Mouse (Mus musculus) ovary, postnatal 10 days (tissue): ENCODE measurements around the gene Bmp8a.
"Not testable (repeated sequence)": the region's sequence is repeated elsewhere in the genome, so short reads cannot be mapped to it uniquely, and the experiment has no call there.

ENCODE experiments used
- DNase-seq: peaks from one replicate; pipeline ENCODE4 v3.0.0; 2022; ENCODE audit warnings: low spot score

The Bmp8a gene

GRCm38 (mm10) chr4:123342642-123343470 lies at the start of gene Bmp8a:
Gene Bmp8a (minus strand): TSS chr4:123343252.
- peak; percentile 11 for DNase-seq

- DNase-seq: no peak
These were observed 49.1 kb upstream of the Bmp8a start for GRCm38 (mm10) chr4:123392187-123392586.

DNA sequence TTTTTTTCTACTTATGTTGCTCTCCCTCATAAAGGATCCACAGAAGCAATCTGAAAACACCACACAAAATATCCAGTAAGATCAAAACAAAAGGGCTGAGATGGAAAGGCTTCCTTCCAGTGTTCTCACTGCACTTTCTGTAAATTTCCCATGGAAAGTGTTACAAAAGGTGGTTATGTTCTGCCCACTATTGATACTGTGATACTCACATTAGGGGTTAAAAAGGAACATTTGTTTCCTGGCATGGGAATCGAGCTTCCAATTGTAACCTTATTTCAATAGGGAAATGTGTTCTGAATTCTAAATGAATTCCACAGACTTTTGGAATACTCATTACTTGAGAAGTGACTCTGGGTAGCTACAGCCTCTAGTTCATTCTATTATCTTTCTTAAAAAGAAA lies 42.0 kb upstream of the Bmp8a start:
- no peak for DNase-seq

GRCm38 (mm10) chr4:123383173-123383572 lies 40.1 kb upstream of the Bmp8a start:
- no peak for DNase-seq

GRCm38 (mm10) chr4:123382051-123382450 lies 39.0 kb upstream of the Bmp8a start:
- DNase-seq: no peak

- no peak for DNase-seq
These were observed 38.5 kb upstream of the Bmp8a start for GRCm38 (mm10) chr4:123381598-123381997.

DNA sequence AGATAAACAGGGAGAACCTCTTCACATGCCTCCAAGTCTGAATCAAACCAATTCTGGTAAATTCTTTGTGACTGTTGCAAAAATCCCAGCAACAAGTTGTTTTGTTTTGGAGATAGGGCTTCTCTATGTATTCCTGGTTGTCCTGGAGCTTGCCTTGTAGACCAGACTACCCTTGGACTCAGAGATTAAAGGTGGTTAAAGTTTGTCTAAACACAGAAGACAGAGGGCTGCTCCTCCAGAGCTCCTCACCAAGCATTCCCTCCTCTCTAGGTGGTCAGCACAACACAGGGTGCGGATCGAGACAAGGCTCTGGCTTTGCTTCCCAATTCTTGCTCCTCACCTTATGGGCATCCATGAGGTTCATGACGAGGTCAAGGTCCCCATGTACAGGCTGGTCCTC lies 33.0 kb upstream of the Bmp8a start:
- no peak for DNase-seq

DNA sequence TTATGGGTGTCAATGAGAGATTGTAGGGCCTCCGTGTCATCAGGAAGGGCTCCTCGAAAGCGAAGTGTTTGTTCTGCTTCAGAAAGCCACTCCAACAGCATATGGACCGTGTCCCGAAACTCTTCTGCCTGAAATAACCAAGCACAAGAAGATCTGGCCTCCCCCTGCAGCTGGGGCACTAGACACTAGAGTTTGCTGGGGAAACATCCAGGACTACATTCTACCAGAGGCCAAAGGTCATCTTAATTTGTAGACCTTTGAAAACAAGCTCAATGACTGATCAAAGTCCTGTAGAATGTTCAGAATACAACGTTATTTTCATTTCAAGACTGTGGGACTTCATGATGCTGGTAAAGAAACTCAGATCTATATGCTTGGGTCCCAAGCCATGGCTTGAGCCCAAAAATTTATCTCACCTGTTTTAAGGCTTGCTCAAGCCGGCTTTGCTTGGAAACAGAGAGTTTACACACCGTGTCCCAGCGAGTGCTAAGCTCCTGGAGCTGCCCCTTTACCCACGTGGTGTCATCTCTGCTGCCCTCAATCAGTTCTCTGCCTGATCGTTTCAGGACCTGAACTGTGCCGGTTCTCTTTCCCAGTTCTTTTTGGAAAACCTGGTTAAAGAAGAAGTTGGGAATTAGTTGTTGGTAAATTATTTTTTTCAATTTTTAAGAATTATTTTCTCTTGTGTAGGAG lies 31.4 kb upstream of the Bmp8a start:
- DNase-seq: no peak

- no peak for DNase-seq
These were observed 20.5 kb upstream of the Bmp8a start for GRCm38 (mm10) chr4:123363555-123363954.

DNA sequence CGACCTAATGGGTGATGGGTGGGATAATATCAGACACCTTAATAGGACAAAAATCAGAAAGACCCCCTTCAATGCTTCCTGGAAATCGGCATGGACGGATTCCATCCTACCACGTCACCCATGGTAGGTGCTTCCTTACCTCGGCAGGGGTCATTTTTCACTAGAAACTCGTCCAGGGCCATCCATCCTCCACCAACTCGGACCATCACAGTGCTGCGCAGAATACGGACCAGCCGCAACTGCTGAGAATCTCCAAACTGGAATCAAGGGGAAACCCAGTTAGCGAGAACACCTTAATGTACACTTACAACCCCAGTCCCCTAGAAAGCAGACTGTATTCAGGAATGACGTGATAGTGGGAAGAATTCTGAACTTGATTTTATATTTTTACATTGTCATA lies 17.7 kb upstream of the Bmp8a start:
- DNase-seq: no peak

- no peak for DNase-seq
These were observed 15.6 kb upstream of the Bmp8a start for GRCm38 (mm10) chr4:123358613-123359012.

GRCm38 (mm10) chr4:123355941-123356340 lies 12.9 kb upstream of the Bmp8a start:
- DNase-seq: no peak

DNA sequence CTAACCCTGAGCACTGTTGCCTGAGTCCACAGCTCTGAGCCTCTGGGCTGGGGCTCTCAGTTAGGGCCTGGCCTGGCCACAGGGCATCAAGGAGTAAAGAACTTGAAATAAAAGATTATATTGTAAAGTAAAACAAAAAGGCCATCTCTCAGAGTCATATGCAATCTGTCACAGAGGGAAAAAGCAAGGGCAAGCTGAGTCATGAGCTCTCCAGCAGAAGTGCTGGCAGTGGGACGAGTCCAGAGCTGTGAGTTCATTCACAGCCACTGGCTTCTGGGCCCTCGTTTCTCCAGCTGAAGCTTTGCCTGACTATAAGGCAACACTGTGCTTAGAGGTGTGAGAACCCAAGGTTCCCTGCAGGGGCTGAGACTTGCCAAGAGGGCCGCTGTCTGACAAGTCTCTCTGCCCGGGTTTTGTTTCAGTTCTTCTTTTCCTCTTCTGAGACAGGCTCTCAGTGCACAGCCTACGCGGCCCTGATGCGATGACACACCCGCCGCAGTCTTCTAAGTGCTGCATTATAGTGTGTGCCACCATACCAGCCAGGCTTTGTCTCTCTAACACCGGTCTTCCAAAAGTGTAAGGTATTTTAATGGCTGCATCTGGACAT lies 10.3 kb upstream of the Bmp8a start:
- DNase-seq: no peak

DNA sequence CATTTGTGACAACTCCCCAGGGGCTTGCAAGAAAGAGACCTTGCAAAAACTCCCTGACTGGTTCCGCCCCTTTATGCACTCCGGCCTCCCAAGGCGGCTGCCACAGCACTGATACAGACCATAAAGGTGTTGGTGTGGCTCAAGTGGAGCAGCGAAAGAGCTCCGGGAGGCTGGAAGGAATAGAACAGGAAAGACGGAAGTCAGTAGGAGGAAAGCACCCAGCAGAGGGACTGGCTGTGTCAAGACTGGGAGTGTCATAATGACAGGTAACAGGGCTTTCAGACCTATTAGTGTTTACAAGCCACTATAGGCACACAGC lies 378 bp upstream of the Bmp8a start:
- no peak for DNase-seq

DNA sequence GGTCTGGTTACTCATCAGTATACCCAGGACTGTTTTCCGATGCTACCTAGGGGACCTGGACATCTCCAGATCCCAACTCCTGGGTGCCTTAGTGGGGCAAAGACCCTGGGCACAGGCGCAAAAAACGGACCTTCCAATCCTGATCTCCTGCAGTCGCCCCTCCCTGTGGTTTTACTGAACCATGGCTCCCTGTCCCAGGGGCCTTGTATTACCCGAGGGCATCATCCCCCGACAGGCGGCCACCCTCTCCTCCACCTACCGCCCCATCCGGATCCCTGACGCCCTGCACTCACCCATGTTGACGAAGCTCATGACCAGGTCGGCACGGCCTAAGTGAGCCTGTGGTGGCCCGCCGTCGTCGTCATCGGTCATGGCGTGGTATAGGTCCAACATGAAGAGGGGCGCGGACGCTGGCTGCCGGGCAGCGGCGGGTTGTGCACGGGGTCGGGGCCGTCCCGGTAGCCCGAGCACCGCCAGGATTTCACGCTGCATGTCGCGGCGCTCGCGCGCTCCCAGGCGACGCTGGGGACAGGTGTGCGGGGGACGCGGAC lies 886 bp downstream of the Bmp8a start:
- no peak for DNase-seq

DNA sequence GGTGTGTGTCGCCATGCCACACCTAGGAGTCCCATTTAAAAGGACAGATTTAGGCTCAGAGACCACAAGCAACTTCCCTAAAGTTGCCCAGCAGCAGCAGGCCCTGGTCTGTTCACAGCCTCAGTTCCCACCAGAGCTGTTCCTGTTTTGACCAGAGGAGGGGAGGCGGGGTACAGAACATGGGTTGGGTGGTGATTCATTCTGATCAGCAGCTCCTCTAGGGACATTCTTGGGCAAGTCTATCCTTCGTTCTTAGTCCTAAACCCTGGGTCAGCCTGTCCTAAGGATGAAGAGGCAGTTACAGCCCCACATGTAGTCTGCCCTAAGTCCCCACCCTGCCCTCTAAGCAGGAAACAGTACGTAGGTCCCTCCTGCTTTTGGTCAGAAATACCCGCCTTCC lies 2.8 kb downstream of the Bmp8a start:
- no peak for DNase-seq

- DNase-seq: no peak
These were observed 5.4 kb downstream of the Bmp8a start for GRCm38 (mm10) chr4:123337693-123338092.

DNA sequence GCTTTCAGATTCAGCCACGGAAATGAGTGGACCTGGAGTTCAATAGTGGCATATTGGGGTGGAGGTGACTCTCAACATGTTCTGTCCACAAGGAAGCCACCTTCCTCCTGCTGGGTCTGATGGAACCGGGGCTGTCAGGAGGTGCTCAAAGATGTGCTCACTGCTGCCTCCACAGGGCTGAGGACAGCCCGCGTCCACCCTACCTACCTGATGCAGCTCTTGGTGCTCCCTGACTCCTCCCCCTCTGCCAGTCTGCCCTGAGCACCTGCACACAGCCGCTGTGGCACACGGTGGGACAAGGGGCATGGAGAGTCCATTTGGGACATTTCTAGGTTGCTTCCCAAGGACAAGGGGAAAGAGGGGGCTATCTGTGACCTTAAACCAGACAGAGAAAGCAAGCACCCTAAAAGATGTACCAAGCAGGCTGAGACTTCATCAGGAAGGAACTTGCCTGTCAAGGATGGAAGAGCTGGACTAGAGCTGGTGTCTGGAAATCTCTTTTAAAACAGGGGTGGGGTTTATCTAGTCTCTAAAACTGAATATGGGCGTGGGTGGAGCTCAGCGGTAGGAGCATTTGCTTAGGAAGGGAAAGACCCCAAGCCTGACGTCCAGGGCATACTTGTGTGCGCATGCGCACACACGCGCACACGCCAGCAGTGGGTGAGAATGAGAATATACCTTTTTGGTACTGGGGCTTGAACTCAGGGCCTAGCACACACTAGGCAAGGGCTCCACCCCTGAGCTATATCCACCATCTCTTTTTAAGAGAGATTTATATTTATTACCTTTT lies 7.1 kb downstream of the Bmp8a start:
- DNase-seq: no peak

DNA sequence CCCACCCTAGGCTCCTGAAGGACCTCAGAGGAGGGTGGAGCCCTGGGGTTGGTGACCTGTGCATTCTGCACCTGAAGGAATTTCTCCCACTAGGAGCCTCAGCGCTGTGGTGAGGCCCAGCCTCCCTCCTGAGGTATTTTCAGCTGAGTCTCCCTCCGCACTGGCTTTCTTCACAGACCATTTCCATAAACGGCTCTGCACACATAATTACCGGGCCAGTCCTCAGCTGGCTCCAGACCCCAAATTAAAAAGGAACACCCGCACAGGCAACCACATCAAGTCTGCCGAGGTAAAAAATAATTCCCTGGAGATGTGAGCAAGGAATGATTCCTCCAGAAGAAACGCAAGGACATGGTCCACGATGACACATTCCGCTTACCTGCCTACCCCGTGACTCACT lies 7.8 kb downstream of the Bmp8a start:
- not testable (repeated sequence) for DNase-seq

DNA sequence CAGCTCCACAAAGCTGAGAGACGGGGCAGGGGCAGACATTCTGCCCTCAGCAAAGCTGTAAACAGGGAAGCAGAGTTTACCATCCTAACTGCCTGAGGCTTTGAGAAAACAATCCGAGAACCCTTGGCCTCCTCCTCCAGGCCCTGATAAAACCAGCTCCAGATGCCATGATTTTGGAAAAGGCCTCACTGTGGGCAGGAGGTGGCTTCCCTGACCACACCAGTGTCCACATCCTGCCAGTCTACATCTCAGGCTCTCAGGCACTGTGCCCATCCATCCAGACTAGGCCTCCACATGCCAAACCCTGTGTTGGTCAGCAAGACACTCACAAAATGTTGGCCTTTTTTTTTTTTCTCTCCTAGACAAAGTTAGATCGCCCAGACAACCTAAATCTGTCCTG lies 8.9 kb downstream of the Bmp8a start:
- DNase-seq: no peak

GRCm38 (mm10) chr4:123333151-123333550 lies 9.9 kb downstream of the Bmp8a start:
- DNase-seq: no peak

- not testable (repeated sequence) for DNase-seq
These were observed 11.1 kb downstream of the Bmp8a start for GRCm38 (mm10) chr4:123331961-123332360.
